Mouse (Mus musculus): ENCODE data around the gene Ly6f. TPM values are rescaled to one million over a fixed set of nuclear protein-coding genes. Genes with fewer than 3 reads are reported as not detected.

Ly6f gene
- polyA plus RNA-seq, 1 experiment: 3.1 TPM

- no peaks in the 10 kb centered on the region for H3K27me3 ChIP-seq (replicated peaks; ENCODE audit: control insufficient read depth, insufficient read depth, low read length)
- DNase-seq: no peak
- WGBS: 75% methylated on average over 3 of the region's 3 CpGs
- no peaks in the 10 kb centered on the region; the same call in 1 of the 2 replicates for H3K4me1 ChIP-seq (ENCODE audit: control insufficient read depth, insufficient read depth, low read length)
- no peak overlapping the region for H3K4me3 ChIP-seq (ENCODE audit: insufficient read depth, low read depth, low read length)
- no peaks in the 10 kb centered on the region for H3K36me3 ChIP-seq (ENCODE audit: control insufficient read depth, insufficient read depth, low read length)
- TF ChIP-seq POLR2A (IDR thresholded peaks at IDR 0.05; ENCODE audit: low read depth, low read length) (no peak), CTCF (conservative IDR thresholded peaks at IDR 0.05; ENCODE audit: insufficient read depth, insufficient read length, low read depth, low read length) (no peak)
- H3K27ac ChIP-seq (ENCODE audit: insufficient read depth, low read depth, low read length): no peak overlapping the region
These were observed 50.4 kb downstream of the Ly6f start for GRCm38 (mm10) chr15:75318584-75318983.

- Histone ChIP-seq H3K27ac (ENCODE audit: insufficient read depth, low read depth, low read length) (no peak overlapping the region), H3K27me3 (replicated peaks; ENCODE audit: control insufficient read depth, insufficient read depth, low read length) (no peaks in the 10 kb centered on the region), H3K36me3 (ENCODE audit: control insufficient read depth, insufficient read depth, low read length) (no peaks in the 10 kb centered on the region), H3K4me1 (ENCODE audit: control insufficient read depth, insufficient read depth, low read length) (no peaks in the 10 kb centered on the region), H3K4me3 (ENCODE audit: insufficient read depth, low read depth, low read length) (no peak overlapping the region)
- TF ChIP-seq CTCF (conservative IDR thresholded peaks at IDR 0.05; ENCODE audit: insufficient read depth, insufficient read length, low read depth, low read length) (no peak), POLR2A (IDR thresholded peaks at IDR 0.05; ENCODE audit: low read depth, low read length) (no peak)
- WGBS: 93% methylated on average over 3 of the region's 3 CpGs
- no peak for DNase-seq
These were observed 51.9 kb downstream of the Ly6f start for GRCm38 (mm10) chr15:75320104-75320503.

Other genes starting within 250 kb of the Ly6f start
- gene Ly6c1, start 219.6 kb upstream of the Ly6f start, polyA plus RNA-seq (2012; rRNA removed): 497 and 511 TPM in 2 replicates
- gene Ly6c2, start 156.5 kb upstream of the Ly6f start, polyA plus RNA-seq (2012; rRNA removed): 7.3 and 28.3 TPM in 2 replicates
- gene Ly6g, start 113.2 kb upstream of the Ly6f start, polyA plus RNA-seq (2012; rRNA removed): 0.08 TPM in 1 of 2 replicates, not detected in the other
- gene BC025446, start 52.0 kb upstream of the Ly6f start, polyA plus RNA-seq (2012; rRNA removed): 45.0 and 46.9 TPM in 2 replicates